8 mouse cellular contexts compared by ENCODE assay signal in the genomic region with DNA sequence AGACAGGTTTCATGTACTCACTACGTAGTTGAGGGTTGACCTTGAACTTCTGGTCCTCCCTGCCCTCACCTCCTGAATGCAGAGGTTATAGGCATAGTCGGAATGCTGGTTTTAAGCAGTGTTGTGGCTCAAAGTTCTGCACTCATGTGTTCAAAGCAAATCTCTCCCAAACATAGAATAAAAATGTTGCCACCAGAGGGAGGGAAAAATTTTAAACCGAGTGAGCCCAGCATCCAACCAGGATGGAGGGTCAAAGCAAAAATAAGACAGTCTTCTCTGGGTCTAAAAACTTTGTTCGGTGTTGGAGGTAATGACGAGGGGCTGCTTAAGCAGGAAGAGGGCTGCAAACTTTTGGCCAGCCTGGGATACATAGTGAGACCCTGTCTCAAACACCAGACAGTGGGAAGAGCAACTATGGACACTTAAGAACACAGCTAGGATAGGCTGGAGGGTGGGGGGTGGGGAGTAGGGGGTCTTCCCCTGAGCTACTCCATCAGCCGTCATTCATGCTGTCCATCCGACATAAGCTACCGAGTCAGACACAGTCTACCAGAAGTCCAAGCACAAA. TPM values are rescaled to one million over a fixed set of nuclear protein-coding genes. Genes with fewer than 3 reads are reported as not detected.
DNase-seq lines count a peak whose midpoint lies in the region; ATAC-seq and TF ChIP-seq lines count a peak whose summit lies in the region.

No protein-coding gene starts in this region.

- no peak for TF ChIP-seq POLR2A in thymus, adult 2 months (IDR thresholded peaks at IDR 0.05; ENCODE audit: control insufficient read depth, extremely low read depth, insufficient read depth, low read length, poor library complexity)

- WGBS in thymus, adult 2 months: 56% methylated on average over 8 of the region's 8 CpGs
- WGBS in liver, embryonic 12.5 days (ENCODE audit: insufficient replicate concordance): 46% methylated on average over 8 of the region's 8 CpGs

- DNase-seq in gastrocnemius, adult 2 months: no peak
- DNase-seq in gastrocnemius, postnatal 4 days (ENCODE audit: low spot score in 2 of 2): no peak
- DNase-seq in thymus, adult 2 months: no peak
- no peak for DNase-seq in thymus, postnatal 36 days
- DNase-seq in urinary bladder, postnatal 25 days (ENCODE audit: low spot score): no peak
- DNase-seq in thymus, adult 18-20 months: no peak

- H3K4me1 ChIP-seq in thymus, adult 2 months (replicated peaks; ENCODE audit: control insufficient read depth, insufficient read depth, low read length): peaks cover 9% of the 10 kb centered on the region
- H3K4me1 ChIP-seq in liver, embryonic 12.5 days: peaks cover 30% of the 10 kb centered on the region

- peak overlapping the region; percentile 80 for H3K9ac ChIP-seq in liver, embryonic 12.5 days

- intact Hi-C loops in gastrocnemius, adult 2 months (cut with DNase I): no loop called here

- H3K9me3 ChIP-seq in liver, embryonic 12.5 days (replicated peaks): no peaks in the 10 kb centered on the region

- H3K4me3 ChIP-seq in gastrocnemius, adult 2 months: peak overlapping the region; percentile 92
- peak overlapping the region; percentile 87 for H3K4me3 ChIP-seq in thymus, adult 2 months (ENCODE audit: control insufficient read depth, insufficient read depth, low read length)
- H3K4me3 ChIP-seq in liver, embryonic 12.5 days: peak overlapping the region; percentile 92

- H3K27me3 ChIP-seq in thymus, adult 2 months (ENCODE audit: control insufficient read depth, insufficient read depth, low read length): no peaks in the 10 kb centered on the region
- peaks cover 37% of the 10 kb centered on the region for H3K27me3 ChIP-seq in liver, embryonic 12.5 days (replicated peaks)

- H3K4me2 ChIP-seq in liver, embryonic 12.5 days: peak overlapping the region; percentile 93

- no peak for ATAC-seq in liver, embryonic 12.5 days
- no peak for ATAC-seq in CD4-positive, CD25-positive, alpha-beta regulatory T cell, adult 4 months

- no peaks in the 10 kb centered on the region for H3K36me3 ChIP-seq in thymus, adult 2 months (ENCODE audit: control insufficient read depth, insufficient read depth, low read length)
- no peaks in the 10 kb centered on the region for H3K36me3 ChIP-seq in liver, embryonic 12.5 days

- no peak for TF ChIP-seq CTCF in gastrocnemius, adult 2 months (IDR thresholded peaks at IDR 0.05)
- TF ChIP-seq CTCF in thymus, adult 2 months (IDR thresholded peaks at IDR 0.05; ENCODE audit: borderline replicate concordance, control insufficient read depth, extremely low read depth, insufficient read depth, low read length, poor library complexity): no peak

- peak overlapping the region; percentile 78 for H3K27ac ChIP-seq in gastrocnemius, adult 2 months
- H3K27ac ChIP-seq in thymus, adult 2 months (ENCODE audit: control insufficient read depth, insufficient read depth, low read length): no peak overlapping the region
- no peak overlapping the region for H3K27ac ChIP-seq in liver, embryonic 12.5 days

RNA-seq across cellular contexts. Expression of a gene that starts 0.4 kb away (rescaled TPM):
- total RNA-seq in gastrocnemius, adult 2 months (2021): 1 to 10 TPM; 8.6 TPM
- total RNA-seq in gastrocnemius, postnatal 4 days (2021): 10 to 100 TPM; 21.6 to 22.7 TPM
- 28.4 and 30.0 TPM in 2 replicates for polyA plus RNA-seq in thymus, adult 2 months (2012; rRNA removed)
- polyA plus RNA-seq in liver, embryonic 12.5 days (2016; fragmentation: Nextera tagmentation; extraction: Ambion mirVana): 41.6 and 45.4 TPM in 2 replicates
- 10 to 100 TPM; 23.2 to 45.4 TPM for polyA plus RNA-seq in CD4-positive, CD25-positive, alpha-beta regulatory T cell, adult 4 months (2017; shearing (Covaris generic))

RNA-seq across cellular contexts. Expression of a gene that starts 7.7 kb away (rescaled TPM):
- not detected for total RNA-seq in gastrocnemius, adult 2 months (2021)
- not detected for total RNA-seq in gastrocnemius, postnatal 4 days (2021)
- 0.22 TPM in 1 of 2 replicates, not detected in the other for polyA plus RNA-seq in thymus, adult 2 months (2012; rRNA removed)
- not detected in 2 replicates for polyA plus RNA-seq in liver, embryonic 12.5 days (2016; fragmentation: Nextera tagmentation; extraction: Ambion mirVana)
- polyA plus RNA-seq in CD4-positive, CD25-positive, alpha-beta regulatory T cell, adult 4 months (2017; shearing (Covaris generic)): not detected

RNA-seq across cellular contexts. Expression of a gene that starts 20.0 kb away (rescaled TPM):
- total RNA-seq in gastrocnemius, adult 2 months (2021): 100 to 1,000 TPM; 127 to 135 TPM
- 100 to 1,000 TPM; 194 to 199 TPM for total RNA-seq in gastrocnemius, postnatal 4 days (2021)
- polyA plus RNA-seq in thymus, adult 2 months (2012; rRNA removed): 166 and 174 TPM in 2 replicates
- 457 and 480 TPM in 2 replicates for polyA plus RNA-seq in liver, embryonic 12.5 days (2016; fragmentation: Nextera tagmentation; extraction: Ambion mirVana)
- 100 to 1,000 TPM; 315 to 339 TPM for polyA plus RNA-seq in CD4-positive, CD25-positive, alpha-beta regulatory T cell, adult 4 months (2017; shearing (Covaris generic))

RNA-seq across cellular contexts. Expression of a gene that starts 20.4 kb away (rescaled TPM):
- 10 to 100 TPM; 14.8 to 15.9 TPM for total RNA-seq in gastrocnemius, adult 2 months (2021)
- 10 to 100 TPM; 27.6 to 28.1 TPM for total RNA-seq in gastrocnemius, postnatal 4 days (2021)
- 41.5 and 42.6 TPM in 2 replicates for polyA plus RNA-seq in thymus, adult 2 months (2012; rRNA removed)
- 36.9 and 40.8 TPM in 2 replicates for polyA plus RNA-seq in liver, embryonic 12.5 days (2016; fragmentation: Nextera tagmentation; extraction: Ambion mirVana)
- 10 to 100 TPM; 16.2 to 17.7 TPM for polyA plus RNA-seq in CD4-positive, CD25-positive, alpha-beta regulatory T cell, adult 4 months (2017; shearing (Covaris generic))

RNA-seq across cellular contexts. Expression of a gene that starts 56.9 kb away (rescaled TPM):
- total RNA-seq in gastrocnemius, adult 2 months (2021): 10 to 100 TPM; 24.2 to 28.2 TPM
- total RNA-seq in gastrocnemius, postnatal 4 days (2021): 10 to 100 TPM; 49.3 to 50.8 TPM
- polyA plus RNA-seq in thymus, adult 2 months (2012; rRNA removed): 10.2 and 13.5 TPM in 2 replicates
- polyA plus RNA-seq in liver, embryonic 12.5 days (2016; fragmentation: Nextera tagmentation; extraction: Ambion mirVana): 0.68 and 0.79 TPM in 2 replicates
- polyA plus RNA-seq in CD4-positive, CD25-positive, alpha-beta regulatory T cell, adult 4 months (2017; shearing (Covaris generic)): under 1 TPM; 0.14 to 0.42 TPM
